Mouse (Mus musculus): ENCODE data around the gene Rbp2. TPM values are rescaled to one million over a fixed set of nuclear protein-coding genes. Genes with fewer than 3 reads are reported as not detected.

Rbp2 gene
- total RNA-seq, 4 experiments from 2014 or later = not detected

GRCm38 (mm10) chr9:98523872-98524271, 38.0 kb downstream of the Rbp2 start:
- DNase-seq (ENCODE audit: low spot score in 2 of 2) = no peak

GRCm38 (mm10) chr9:98524786-98525542, 39.0 kb downstream of the Rbp2 start:
- DNase-seq (ENCODE audit: low spot score in 2 of 2) = peak in 1 of 2 experiments; percentile 10

GRCm38 (mm10) chr9:98525543-98525924, 39.6 kb downstream of the Rbp2 start:
- DNase-seq (ENCODE audit: low spot score in 2 of 2) = no peak

- no peak for DNase-seq (ENCODE audit: low spot score in 2 of 2)
Observed at GRCm38 (mm10) chr9:98527226-98527625, 41.3 kb downstream of the Rbp2 start.

- DNase-seq (ENCODE audit: low spot score in 2 of 2) = peak; percentile 14 to 38
Observed at GRCm38 (mm10) chr9:98529776-98530175, 43.9 kb downstream of the Rbp2 start.

GRCm38 (mm10) chr9:98530999-98531398, 45.1 kb downstream of the Rbp2 start:
- no peak for DNase-seq (ENCODE audit: low spot score in 2 of 2)

- DNase-seq (ENCODE audit: low spot score in 2 of 2) = no peak
Observed at GRCm38 (mm10) chr9:98534675-98535280, 48.9 kb downstream of the Rbp2 start.

- DNase-seq (ENCODE audit: low spot score in 2 of 2) = no peak
Observed at GRCm38 (mm10) chr9:98535763-98536162, 49.8 kb downstream of the Rbp2 start.

GRCm38 (mm10) chr9:98538017-98538712, 52.2 kb downstream of the Rbp2 start:
- no peak for DNase-seq (ENCODE audit: low spot score in 2 of 2)

GRCm38 (mm10) chr9:98538713-98539360, 52.9 kb downstream of the Rbp2 start:
- peak; percentile 68 to 74 for DNase-seq (ENCODE audit: low spot score in 2 of 2)

- DNase-seq (ENCODE audit: low spot score in 2 of 2) = no peak
Observed at GRCm38 (mm10) chr9:98544042-98544441, 58.1 kb downstream of the Rbp2 start.

Other genes with a start within 250 kb of the Rbp2 start
- 1 to 10 TPM; 1.0 to 2.8 (median 2.4) TPM for gene Nmnat3, start 198.7 kb upstream of the Rbp2 start, total RNA-seq (2022)
- gene Rbp1, start 63.2 kb upstream of the Rbp2 start, total RNA-seq (2022) = 1 to 10 TPM; 4.7 to 7.3 (median 5.7) TPM
- 10 to 100 TPM; 89.5 to 93.9 (median 92.0) TPM for gene Copb2, start 77.6 kb downstream of the Rbp2 start, total RNA-seq (2022)
- 10 to 100 TPM; 27.7 to 31.0 (median 28.3) TPM for gene Mrps22, start 115.5 kb downstream of the Rbp2 start, total RNA-seq (2022)